Mouse (Mus musculus) kidney, postnatal 0 days (tissue): ENCODE data around the gene Cnot9. TPM values are rescaled to one million over a fixed set of nuclear protein-coding genes. Genes with fewer than 3 reads are reported as not detected.

Experiments
- ATAC-seq: fragments of 200-750 bp; cut with Nextera tagmentation; replicated peaks from 2 replicates; pipeline ENCODE4 v1.8.0; 2017; ENCODE audit warnings: low read depth, moderate number of reproducible peaks, moderate TSS enrichment, moderate library complexity; ENCODE audit not compliant: low FRiP score
- DNase-seq: peaks from one replicate; pipeline ENCODE4 v3.0.0-alpha.2; 2016; ENCODE audit warnings: low spot score
- H3K27ac ChIP-seq: fragments of 300-500 bp; sonication (generic); 2 replicates; pipeline ENCODE4 v1.5.1; 2014; ENCODE audit warnings: mild to moderate bottlenecking
- H3K27me3 ChIP-seq: fragments of 300-500 bp; sonication (generic); 2 replicates; pipeline ENCODE4 v1.6.1; 2014; ENCODE audit warnings: low read length, mixed read lengths; ENCODE audit not compliant: insufficient read depth
- H3K36me3 ChIP-seq: fragments of 300-500 bp; sonication (generic); 2 replicates; pipeline ENCODE4 v1.6.1; 2014; ENCODE audit warnings: low read length, mixed read lengths; ENCODE audit not compliant: insufficient read depth
- H3K4me1 ChIP-seq: fragments of 300-500 bp; sonication (generic); replicated peaks from 2 replicates; pipeline ENCODE4 v1.6.1; 2014; ENCODE audit warnings: antibody characterized with exemption, low read length, mixed read lengths; ENCODE audit not compliant: insufficient read depth
- H3K4me2 ChIP-seq: fragments of 300-500 bp; sonication (generic); 2 replicates; pipeline ENCODE4 v1.6.1; 2014; ENCODE audit warnings: mild to moderate bottlenecking, low read length, moderate library complexity, mixed read lengths
- H3K4me3 ChIP-seq: fragments of 300-500 bp; sonication (generic); replicated peaks from 2 replicates; pipeline ENCODE4 v1.5.1; 2014; ENCODE audit warnings: low read depth, low read length
- H3K9ac ChIP-seq: fragments of 300-500 bp; sonication (generic); 2 replicates; pipeline ENCODE4 v1.6.1; 2014; ENCODE audit warnings: low read depth, low read length
- H3K9me3 ChIP-seq: fragments of 300-500 bp; sonication (generic); replicated peaks from 2 replicates; pipeline ENCODE4 v1.6.1; 2016; ENCODE audit warnings: low read length, inconsistent platforms, mixed read lengths
- CTCF ChIP-seq: IDR thresholded peaks from 2 replicates; pipeline ENCODE4 v1.5.1; 2016; ENCODE audit warnings: antibody characterized with exemption, low read depth, mild to moderate bottlenecking, moderate library complexity
- WGBS: fragments of 180-500 bp; shearing (Covaris S2); extraction: QIAGEN DNeasy Blood & Tissue Kit; methylation state at CpG from one replicate; pipeline ENCODE4 v1.1.7; 2014; 5-methylcytosine and 5-hydroxymethylcytosine counted together
- polyA plus RNA-seq: library from polyadenylated mRNA; unstranded; fragments of >200 nt; fragmentation: Nextera tagmentation; extraction: Ambion mirVana; gene quantifications from 2 replicates; pipeline ENCODE4 v1.2.1, GENCODE M21; 2015

The Cnot9 gene
- polyA plus RNA-seq, 1 experiment from 2014 or later: 49.8 TPM

DNA sequence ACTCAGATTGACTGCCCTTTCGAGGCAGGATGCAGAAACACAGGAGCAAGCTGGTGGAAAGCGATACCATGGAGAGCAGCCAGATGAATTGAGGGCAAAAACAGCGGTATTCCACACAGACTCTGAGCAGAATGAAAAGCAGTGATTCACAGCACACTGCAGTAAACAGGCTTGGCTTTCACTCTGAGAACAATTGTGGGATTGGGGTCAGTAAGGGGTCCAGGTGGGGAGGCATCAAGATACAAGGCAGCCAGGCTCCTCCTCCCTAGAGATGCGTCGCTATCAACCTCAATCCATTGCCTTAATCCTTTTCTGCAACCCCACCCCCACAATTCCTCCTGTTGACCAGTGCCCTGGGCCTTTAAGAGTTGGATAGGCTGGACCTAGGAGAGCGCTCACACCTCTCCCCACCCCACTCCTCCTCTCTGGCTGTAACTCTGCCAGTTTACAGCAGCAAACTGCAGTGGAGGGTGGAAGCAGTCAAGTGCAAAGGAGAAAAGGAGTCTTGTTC, 36.6 kb downstream of the Cnot9 start, which contains the start of gene Plcd4:
Gene Plcd4, plus strand, starts transcription at position 438 of the 511 bp plus-strand sequence.
- H3K9ac ChIP-seq: no peak within 1 kb of the TSS
- H3K4me1 ChIP-seq: no peaks in the 10 kb centered on the region
- H3K27ac ChIP-seq: no peak within 1 kb of the TSS
- no peaks in the 10 kb centered on the region for H3K36me3 ChIP-seq
- DNase-seq: peak; percentile 67
- ATAC-seq: peak; percentile 61
- H3K4me2 ChIP-seq: peak within 1 kb of the TSS; percentile 38
- WGBS: 2% methylated on average over 6 of the region's 6 CpGs
- no peak for TF ChIP-seq CTCF
- no peak within 1 kb of the TSS for H3K4me3 ChIP-seq
- no peaks in the 10 kb centered on the region for H3K27me3 ChIP-seq
- no peaks in the 10 kb centered on the region for H3K9me3 ChIP-seq

DNA sequence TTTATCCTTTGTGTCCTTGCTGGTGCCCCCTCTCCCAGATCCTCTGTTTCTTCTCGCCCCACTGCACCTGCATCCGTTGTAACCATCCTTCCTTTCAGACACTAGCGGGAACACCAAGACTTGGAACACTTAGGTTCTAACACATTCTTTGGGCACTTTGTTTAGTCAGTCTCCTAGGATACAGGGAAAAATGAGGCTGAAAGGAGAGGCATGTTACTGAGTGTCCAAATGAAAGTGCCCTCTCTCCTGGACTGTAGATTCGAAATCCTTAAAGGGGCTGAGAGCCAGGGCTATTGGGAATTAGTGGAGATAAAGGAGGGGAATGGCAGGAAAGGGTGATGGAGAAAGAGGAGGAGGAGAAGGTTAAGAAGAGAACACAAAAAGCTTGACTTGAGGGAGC, 38.3 kb downstream of the Cnot9 start, which contains the start of gene Usp37:
Gene Usp37, minus strand, starts transcription at position 101 of the 400 bp plus-strand sequence.
- ATAC-seq (no peak), DNase-seq (no peak)
- no peaks in the 10 kb centered on the region for H3K4me1 ChIP-seq
- H3K9ac ChIP-seq: no peak within 1 kb of the TSS
- WGBS: 83% methylated on average over 4 of the region's 4 CpGs
- H3K36me3 ChIP-seq: no peaks in the 10 kb centered on the region
- TF ChIP-seq CTCF: no peak
- no peaks in the 10 kb centered on the region for H3K9me3 ChIP-seq
- no peak within 1 kb of the TSS for H3K27ac ChIP-seq
- no peaks in the 10 kb centered on the region for H3K27me3 ChIP-seq
- H3K4me2 ChIP-seq: peak within 1 kb of the TSS; percentile 38
- no peak within 1 kb of the TSS for H3K4me3 ChIP-seq

- H3K9me3 ChIP-seq: no peaks in the 10 kb centered on the region
- H3K4me3 ChIP-seq: no peak overlapping the region
- H3K4me2 ChIP-seq: no peak overlapping the region
- no peak for DNase-seq
- no peaks in the 10 kb centered on the region for H3K4me1 ChIP-seq
- H3K27me3 ChIP-seq: no peaks in the 10 kb centered on the region
- 82% methylated on average over 5 of the region's 5 CpGs for WGBS
- no peak overlapping the region for H3K9ac ChIP-seq
- no peaks in the 10 kb centered on the region for H3K36me3 ChIP-seq
- H3K27ac ChIP-seq: no peak overlapping the region
- no peak for TF ChIP-seq CTCF
- ATAC-seq: no peak
Measured at GRCm38 (mm10) chr1:74559061-74559460, 53.2 kb downstream of the Cnot9 start.

DNA sequence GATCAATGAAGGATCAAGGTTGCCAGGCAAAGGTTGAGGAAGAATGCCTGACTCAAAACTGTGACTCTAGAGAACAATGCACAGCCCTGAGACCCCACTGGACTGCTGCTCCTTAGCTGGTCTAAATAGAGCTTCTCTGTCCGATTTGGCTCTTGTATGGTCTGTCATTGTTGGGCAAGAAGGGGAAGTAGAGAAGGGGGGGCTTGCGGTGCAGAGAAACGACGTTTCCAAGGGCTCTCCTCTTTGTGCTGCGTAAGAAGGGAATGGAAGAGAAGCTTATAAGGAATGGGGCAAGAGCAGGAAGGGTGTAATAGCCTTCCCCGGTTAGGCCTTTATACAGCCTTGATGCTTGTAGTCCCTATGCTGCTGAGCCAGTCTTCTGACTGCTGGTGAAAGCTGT, 60.0 kb downstream of the Cnot9 start:
- no peak overlapping the region for H3K27ac ChIP-seq
- peaks cover 46% of the 10 kb centered on the region for H3K36me3 ChIP-seq
- H3K4me1 ChIP-seq: no peaks in the 10 kb centered on the region
- no peak for ATAC-seq
- H3K9me3 ChIP-seq: no peaks in the 10 kb centered on the region
- no peak overlapping the region for H3K9ac ChIP-seq
- no peak overlapping the region for H3K4me2 ChIP-seq
- no peak overlapping the region for H3K4me3 ChIP-seq
- TF ChIP-seq CTCF: no peak
- no peak for DNase-seq
- no peaks in the 10 kb centered on the region for H3K27me3 ChIP-seq
- 89% methylated on average over 6 of the region's 6 CpGs for WGBS

DNA sequence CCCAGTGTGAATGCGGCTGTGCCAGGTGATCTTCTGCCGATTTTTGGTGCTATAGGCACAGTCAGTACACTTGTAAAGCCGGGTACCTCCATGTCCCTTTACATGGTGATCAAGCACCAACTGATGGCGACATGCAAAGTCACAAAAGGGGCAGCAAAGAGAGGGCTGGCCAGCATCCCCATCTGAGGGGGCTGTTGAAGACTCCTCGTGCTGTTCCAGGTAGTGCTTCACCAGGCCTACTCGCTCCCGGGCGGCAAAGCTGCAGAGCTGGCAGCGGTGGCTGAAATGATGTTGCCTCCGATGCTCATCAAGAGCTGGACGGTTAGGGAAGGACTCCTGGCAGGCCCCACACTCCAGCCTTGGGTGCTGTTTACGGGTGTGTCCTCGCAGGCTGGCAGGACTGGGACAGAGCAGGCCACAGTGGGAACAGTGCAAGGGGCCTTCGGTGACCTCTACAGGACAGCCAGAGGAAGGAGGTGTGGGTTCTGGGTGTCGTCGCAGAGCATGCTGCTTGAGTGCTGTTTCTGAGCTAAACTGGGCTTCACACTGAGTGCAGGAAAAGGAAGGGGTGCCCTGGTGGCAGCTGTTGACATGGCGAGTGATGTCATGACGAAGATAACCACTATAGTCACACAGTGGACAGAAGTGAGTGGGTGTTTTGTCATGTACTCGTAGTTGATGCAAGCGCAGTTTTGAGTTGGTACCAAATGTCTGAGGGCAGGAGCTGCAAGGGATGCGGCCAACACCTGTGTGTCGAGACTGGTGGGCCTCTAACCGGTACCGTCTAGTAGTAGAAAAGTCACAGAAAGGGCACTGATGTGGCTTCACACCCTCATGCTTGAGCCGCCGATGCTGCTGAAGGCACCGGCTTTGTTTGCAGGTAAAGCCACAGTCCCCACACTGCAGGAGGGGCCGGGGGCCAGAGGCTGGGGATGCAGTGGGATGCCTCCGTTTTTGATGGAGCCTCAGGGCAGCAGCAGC, 64.2 kb downstream of the Cnot9 start:
- ATAC-seq (no peak), DNase-seq (peak; percentile 4)
- H3K9ac ChIP-seq: no peak overlapping the region
- no peaks in the 10 kb centered on the region for H3K4me1 ChIP-seq
- no peaks in the 10 kb centered on the region for H3K27me3 ChIP-seq
- H3K4me3 ChIP-seq: no peak overlapping the region
- H3K36me3 ChIP-seq: peaks cover 68% of the 10 kb centered on the region
- H3K4me2 ChIP-seq: no peak overlapping the region
- WGBS: 90% methylated on average over 29 of the region's 29 CpGs
- no peak overlapping the region for H3K27ac ChIP-seq
- no peaks in the 10 kb centered on the region for H3K9me3 ChIP-seq
- no peak for TF ChIP-seq CTCF

Other genes with a start within 250 kb of the Cnot9 start
- gene Gpbar1, start 227.5 kb upstream of the Cnot9 start, polyA plus RNA-seq: 1.0 and 1.7 TPM in 2 replicates
- 248 and 264 TPM in 2 replicates for gene Aamp, start 221.3 kb upstream of the Cnot9 start, polyA plus RNA-seq
- gene Pnkd, start 221.1 kb upstream of the Cnot9 start, polyA plus RNA-seq: 162 and 169 TPM in 2 replicates
- gene Tmbim1, start 200.4 kb upstream of the Cnot9 start, polyA plus RNA-seq: 27.8 and 30.8 TPM in 2 replicates
- gene Catip, start 143.9 kb upstream of the Cnot9 start, polyA plus RNA-seq: 0.59 and 0.75 TPM in 2 replicates
- 2.6 and 3.6 TPM in 2 replicates for gene Slc11a1, start 130.9 kb upstream of the Cnot9 start, polyA plus RNA-seq
- 73.3 and 75.8 TPM in 2 replicates for gene Ctdsp1, start 114.5 kb upstream of the Cnot9 start, polyA plus RNA-seq
- gene Vil1, start 96.7 kb upstream of the Cnot9 start, polyA plus RNA-seq: 17.0 and 18.0 TPM in 2 replicates
- gene Plcd4, start 36.8 kb downstream of the Cnot9 start, polyA plus RNA-seq: 1.0 and 1.1 TPM in 2 replicates
- gene Usp37, start 38.2 kb downstream of the Cnot9 start, polyA plus RNA-seq: 17.4 and 20.2 TPM in 2 replicates
- gene Zfp142, start 82.2 kb downstream of the Cnot9 start, polyA plus RNA-seq: 3.6 and 3.9 TPM in 2 replicates
- 13.3 and 14.5 TPM in 2 replicates for gene Bcs1l, start 82.2 kb downstream of the Cnot9 start, polyA plus RNA-seq
- gene Rnf25, start 95.3 kb downstream of the Cnot9 start, polyA plus RNA-seq: 30.4 and 30.5 TPM in 2 replicates
- gene Stk36, start 95.4 kb downstream of the Cnot9 start, polyA plus RNA-seq: 4.8 and 5.0 TPM in 2 replicates
- gene Ttll4, start 155.7 kb downstream of the Cnot9 start, polyA plus RNA-seq: 6.9 and 7.1 TPM in 2 replicates
- 10.3 and 10.8 TPM in 2 replicates for gene Cyp27a1, start 207.5 kb downstream of the Cnot9 start, polyA plus RNA-seq
- 0.07 and 0.27 TPM in 2 replicates for gene Prkag3, start 243.2 kb downstream of the Cnot9 start, polyA plus RNA-seq